Comparison of ENCODE assay signal across 8 mouse cellular contexts in the genomic region with DNA sequence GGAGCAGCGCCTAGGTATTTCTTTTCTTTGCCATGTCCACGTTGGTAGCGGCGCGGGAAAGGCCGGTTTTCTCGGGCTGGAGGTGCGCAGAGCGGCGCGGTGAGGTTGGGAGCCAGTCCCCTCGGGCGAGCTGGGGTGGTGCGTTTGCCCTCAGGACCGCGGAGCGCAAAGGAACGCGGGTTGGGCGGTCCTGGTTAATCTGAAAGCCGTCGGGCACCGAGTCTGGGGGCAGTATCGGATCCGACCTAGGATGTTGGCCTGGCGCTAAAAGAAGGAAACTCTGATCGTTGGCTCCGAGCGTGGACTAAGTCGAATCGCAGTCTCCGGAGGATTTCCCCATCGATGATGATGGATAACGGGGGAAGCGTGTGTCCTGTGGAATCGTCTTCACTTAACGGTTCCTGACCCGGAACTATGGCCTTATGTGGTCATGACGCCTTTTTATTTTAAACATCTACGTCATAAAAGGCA. TPM values are rescaled to one million over a fixed set of nuclear protein-coding genes. Genes with fewer than 3 reads are reported as not detected.
DNase-seq lines count a peak whose midpoint lies in the region; ATAC-seq and TF ChIP-seq lines count a peak whose summit lies in the region.
"Not testable (repeated sequence)": the region's sequence is repeated elsewhere in the genome, so short reads cannot be mapped to it uniquely, and the experiment has no call there.

No protein-coding gene starts in this region.

- WGBS in embryonic facial prominence, embryonic 15.5 days: 11% methylated on average over 20 of the region's 40 CpGs
- WGBS in heart, embryonic 13.5 days: 2% methylated on average over 26 of the region's 40 CpGs
- WGBS in intestine, postnatal 0 days: 6% methylated on average over 24 of the region's 40 CpGs
- under 1% methylated on average over 21 of the region's 40 CpGs for WGBS in liver, adult 2 months
- 12% methylated on average over 23 of the region's 40 CpGs for WGBS in midbrain, embryonic 11.5 days
- WGBS in stomach, embryonic 14.5 days: 9% methylated on average over 20 of the region's 40 CpGs

- H3K4me3 ChIP-seq in embryonic facial prominence, embryonic 15.5 days (replicated peaks): peak overlapping the region; percentile 46
- H3K4me3 ChIP-seq in heart, embryonic 13.5 days: peak overlapping the region; percentile 57
- peak overlapping the region; percentile 36 for H3K4me3 ChIP-seq in intestine, postnatal 0 days (ENCODE audit: low read depth, low read length)
- H3K4me3 ChIP-seq in liver, adult 2 months (ENCODE audit: insufficient read depth, low read depth, low read length): peak overlapping the region; percentile 44
- peak overlapping the region; percentile 30 for H3K4me3 ChIP-seq in midbrain, embryonic 11.5 days (ENCODE audit: low read depth, low read length)
- peak overlapping the region; percentile 29; the same call in 1 of the 2 replicates for H3K4me3 ChIP-seq in stomach, embryonic 14.5 days (ENCODE audit: low read depth, low read length)

- not testable (repeated sequence) for TF ChIP-seq CTCF in intestine, postnatal 0 days (IDR thresholded peaks at IDR 0.05; ENCODE audit: low read depth); liver, adult 2 months (IDR thresholded peaks at IDR 0.05; ENCODE audit: low read depth, low read length)

- not testable (repeated sequence) for H3K27ac ChIP-seq in embryonic facial prominence, embryonic 15.5 days (replicated peaks); heart, embryonic 13.5 days (replicated peaks); intestine, postnatal 0 days (ENCODE audit: low read depth, low read length); midbrain, embryonic 11.5 days (ENCODE audit: low read depth, low read length); stomach, embryonic 14.5 days (ENCODE audit: low read length)
- peak overlapping the region; percentile 29; the same call in 1 of the 2 replicates for H3K27ac ChIP-seq in liver, adult 2 months (replicated peaks; ENCODE audit: insufficient read depth, low read depth, low read length)

- TF ChIP-seq POLR2A in liver, adult 2 months (IDR thresholded peaks at IDR 0.05; ENCODE audit: extremely low read depth, insufficient read depth, low read length): not testable (repeated sequence)

- peak; percentile 57 for ATAC-seq in CD4-positive, CD25-positive, alpha-beta regulatory T cell, adult 4 months
- ATAC-seq in embryonic facial prominence, embryonic 15.5 days (ENCODE audit: insufficient number of reproducible peaks, low FRiP score, low TSS enrichment, low read depth): peak; percentile 70
- ATAC-seq in heart, embryonic 13.5 days (ENCODE audit: extremely low read depth, insufficient number of reproducible peaks, low FRiP score, low TSS enrichment): peak; percentile 76
- ATAC-seq in intestine, postnatal 0 days: peak; percentile 84
- ATAC-seq in midbrain, embryonic 11.5 days (ENCODE audit: low FRiP score): peak; percentile 91
- ATAC-seq in stomach, embryonic 14.5 days (ENCODE audit: insufficient number of reproducible peaks, insufficient read depth, low FRiP score, low read depth): peak; percentile 84

- not testable (repeated sequence) for H3K4me1 ChIP-seq in embryonic facial prominence, embryonic 15.5 days; heart, embryonic 13.5 days; intestine, postnatal 0 days (replicated peaks; ENCODE audit: control insufficient read depth, insufficient read depth, low read length); liver, adult 2 months (ENCODE audit: control insufficient read depth, insufficient read depth, low read length); midbrain, embryonic 11.5 days (ENCODE audit: control insufficient read depth, insufficient read depth, low read length); stomach, embryonic 14.5 days (ENCODE audit: control insufficient read depth, insufficient read depth, low read length)

- not testable (repeated sequence) for H3K79me2 ChIP-seq in liver, adult 2 months (ENCODE audit: control insufficient read depth, insufficient read depth, low read length)

- not testable (repeated sequence) for H3K9me3 ChIP-seq in embryonic facial prominence, embryonic 15.5 days (replicated peaks); heart, embryonic 13.5 days; intestine, postnatal 0 days (ENCODE audit: control insufficient read depth); midbrain, embryonic 11.5 days (ENCODE audit: control insufficient read depth, low read length); stomach, embryonic 14.5 days (ENCODE audit: control insufficient read depth, low read depth, low read length)

- 0 out of 2 replicates have a peak overlapping the region, but pooled peaks have one; percentile 18 for H3K9ac ChIP-seq in embryonic facial prominence, embryonic 15.5 days
- peak overlapping the region; percentile 78 for H3K9ac ChIP-seq in heart, embryonic 13.5 days
- not testable (repeated sequence) for H3K9ac ChIP-seq in intestine, postnatal 0 days (ENCODE audit: low read depth, low read length); stomach, embryonic 14.5 days (replicated peaks; ENCODE audit: low read depth, low read length)
- peak overlapping the region; percentile 45 for H3K9ac ChIP-seq in liver, adult 2 months (ENCODE audit: low read depth, low read length)
- H3K9ac ChIP-seq in midbrain, embryonic 11.5 days (ENCODE audit: low read length): peak overlapping the region; percentile 45

- H3K36me3 ChIP-seq in embryonic facial prominence, embryonic 15.5 days; heart, embryonic 13.5 days; intestine, postnatal 0 days (ENCODE audit: control insufficient read depth, insufficient read depth); liver, adult 2 months (ENCODE audit: control insufficient read depth, insufficient read depth, low read length); midbrain, embryonic 11.5 days (ENCODE audit: control insufficient read depth, insufficient read depth, low read length); stomach, embryonic 14.5 days (ENCODE audit: control insufficient read depth, insufficient read depth, low read length): not testable (repeated sequence)

- H3K27me3 ChIP-seq in embryonic facial prominence, embryonic 15.5 days; heart, embryonic 13.5 days (replicated peaks); intestine, postnatal 0 days (replicated peaks; ENCODE audit: control insufficient read depth, insufficient read depth, low read length); liver, adult 2 months (ENCODE audit: control insufficient read depth, insufficient read depth, low read length); midbrain, embryonic 11.5 days (ENCODE audit: control insufficient read depth, insufficient read depth, low read length); stomach, embryonic 14.5 days (ENCODE audit: control insufficient read depth, insufficient read depth, low read length): not testable (repeated sequence)

- peak overlapping the region; percentile 46 for H3K4me2 ChIP-seq in embryonic facial prominence, embryonic 15.5 days (replicated peaks)
- peak overlapping the region; percentile 64 for H3K4me2 ChIP-seq in heart, embryonic 13.5 days
- peak overlapping the region; percentile 54 for H3K4me2 ChIP-seq in intestine, postnatal 0 days (replicated peaks; ENCODE audit: low read depth)
- H3K4me2 ChIP-seq in midbrain, embryonic 11.5 days: peak overlapping the region; percentile 36; the same call in 1 of the 2 replicates
- peak overlapping the region; percentile 34 for H3K4me2 ChIP-seq in stomach, embryonic 14.5 days (replicated peaks; ENCODE audit: low read depth, low read length)

- DNase-seq in c-Kit-positive CD71-positive TER-119-positive erythroid progenitor cells, embryonic 14.5 days (ENCODE audit: low spot score): peak; percentile 7
- DNase-seq in liver, adult 2 months (ENCODE audit: extremely low read depth, low read depth, low spot score): peak; percentile 30
- DNase-seq in midbrain, embryonic 11.5 days (ENCODE audit: low spot score, missing footprints): peak; percentile 92

RNA-seq across cellular contexts. Expression of a gene that starts 0.6 kb away (rescaled TPM):
- polyA plus RNA-seq in CD4-positive, CD25-positive, alpha-beta regulatory T cell, adult 4 months (2017; shearing (Covaris generic)): 10 to 100 TPM in 1 of 2 experiments, 1 to 10 TPM in 1; 9.2 to 10.3 TPM
- 5.8 and 7.5 TPM in 2 replicates for polyA plus RNA-seq in embryonic facial prominence, embryonic 15.5 days (2015; fragmentation: Nextera tagmentation; extraction: Ambion mirVana)
- polyA plus RNA-seq in heart, embryonic 13.5 days (2015; fragmentation: Nextera tagmentation; extraction: Ambion mirVana): 4.3 and 4.6 TPM in 2 replicates
- polyA plus RNA-seq in intestine, postnatal 0 days (2015; fragmentation: Nextera tagmentation; extraction: Ambion mirVana): 1.2 and 1.3 TPM in 2 replicates
- 10.0 and 10.4 TPM in 2 replicates for total RNA-seq in liver, adult 2 months (2014; rRNA removed)
- 2.4 and 2.6 TPM in 2 replicates for polyA plus RNA-seq in liver, adult 2 months (2012; rRNA removed)
- 8.4 and 8.9 TPM in 2 replicates for polyA plus RNA-seq in midbrain, embryonic 11.5 days (2014; fragmentation: Nextera tagmentation; extraction: Ambion mirVana)
- 5.4 and 7.8 TPM in 2 replicates for polyA plus RNA-seq in stomach, embryonic 14.5 days (2014; fragmentation: Nextera tagmentation; extraction: Ambion mirVana)

RNA-seq across cellular contexts. Expression of a gene that starts 31.2 kb away (rescaled TPM):
- polyA plus RNA-seq in CD4-positive, CD25-positive, alpha-beta regulatory T cell, adult 4 months (2017; shearing (Covaris generic)): 10 to 100 TPM; 18.7 to 20.1 TPM
- 93.3 and 95.0 TPM in 2 replicates for polyA plus RNA-seq in embryonic facial prominence, embryonic 15.5 days (2015; fragmentation: Nextera tagmentation; extraction: Ambion mirVana)
- polyA plus RNA-seq in heart, embryonic 13.5 days (2015; fragmentation: Nextera tagmentation; extraction: Ambion mirVana): 59.5 and 64.4 TPM in 2 replicates
- polyA plus RNA-seq in intestine, postnatal 0 days (2015; fragmentation: Nextera tagmentation; extraction: Ambion mirVana): 33.9 and 34.6 TPM in 2 replicates
- total RNA-seq in liver, adult 2 months (2014; rRNA removed): 15.2 and 23.5 TPM in 2 replicates
- polyA plus RNA-seq in liver, adult 2 months (2012; rRNA removed): 2.4 and 4.3 TPM in 2 replicates
- 109 and 117 TPM in 2 replicates for polyA plus RNA-seq in midbrain, embryonic 11.5 days (2014; fragmentation: Nextera tagmentation; extraction: Ambion mirVana)
- 102 and 105 TPM in 2 replicates for polyA plus RNA-seq in stomach, embryonic 14.5 days (2014; fragmentation: Nextera tagmentation; extraction: Ambion mirVana)

RNA-seq across cellular contexts. Expression of a gene that starts 51.4 kb away (rescaled TPM):
- 10 to 100 TPM; 14.3 to 19.6 TPM for polyA plus RNA-seq in CD4-positive, CD25-positive, alpha-beta regulatory T cell, adult 4 months (2017; shearing (Covaris generic))
- 11.1 and 11.8 TPM in 2 replicates for polyA plus RNA-seq in embryonic facial prominence, embryonic 15.5 days (2015; fragmentation: Nextera tagmentation; extraction: Ambion mirVana)
- 4.7 and 6.5 TPM in 2 replicates for polyA plus RNA-seq in heart, embryonic 13.5 days (2015; fragmentation: Nextera tagmentation; extraction: Ambion mirVana)
- polyA plus RNA-seq in intestine, postnatal 0 days (2015; fragmentation: Nextera tagmentation; extraction: Ambion mirVana): 5.4 and 5.9 TPM in 2 replicates
- 10.5 and 12.4 TPM in 2 replicates for total RNA-seq in liver, adult 2 months (2014; rRNA removed)
- polyA plus RNA-seq in liver, adult 2 months (2012; rRNA removed): 0.56 and 0.57 TPM in 2 replicates
- 21.9 and 23.0 TPM in 2 replicates for polyA plus RNA-seq in midbrain, embryonic 11.5 days (2014; fragmentation: Nextera tagmentation; extraction: Ambion mirVana)
- 12.9 and 14.9 TPM in 2 replicates for polyA plus RNA-seq in stomach, embryonic 14.5 days (2014; fragmentation: Nextera tagmentation; extraction: Ambion mirVana)

Comparison
In these comparisons a context has a peak if more than half of its experiments do, and no peak if none do; other contexts are left out.
1. DNase-seq: peak in every context shown above with its lines; median percentile 92 in midbrain, embryonic 11.5 days; 30 in liver, adult 2 months; 7 in c-Kit-positive CD71-positive TER-119-positive erythroid progenitor cells, embryonic 14.5 days.